Comparison of ENCODE assay signal across 22 mouse cellular contexts in genomic region chr4:135674993-135675392, GRCm38 (mm10). TPM values are rescaled to one million over a fixed set of nuclear protein-coding genes. Genes with fewer than 3 reads are reported as not detected.
"Had no signal": no experiment of that assay in that cellular context is flagged by ENCODE, and none has a peak within 500 bp of the region (broad histone marks: within the 10 kb centered on the region; RNA-seq: fewer than 3 reads in every experiment).

No protein-coding gene starts in this region.

- H3K27ac ChIP-seq: lung, embryonic 15.5 days; macrophage; midbrain, embryonic 10.5 days; midbrain, embryonic 12.5 days; neural tube, embryonic 13.5 days; neural tube, embryonic 15.5 days; stomach, embryonic 15.5 days; stomach, postnatal 0 days had no signal

- H3K9me3 ChIP-seq: lung, embryonic 15.5 days; midbrain, embryonic 10.5 days; midbrain, embryonic 12.5 days; neural tube, embryonic 13.5 days; neural tube, embryonic 15.5 days; stomach, embryonic 15.5 days had no signal

- H3K9ac ChIP-seq: lung, embryonic 15.5 days; midbrain, embryonic 12.5 days; neural tube, embryonic 13.5 days; neural tube, embryonic 15.5 days; stomach, embryonic 15.5 days had no signal

- H3K27me3 ChIP-seq: lung, embryonic 15.5 days; neural tube, embryonic 13.5 days; neural tube, embryonic 15.5 days; stomach, embryonic 15.5 days had no signal

- DNase-seq: lung, adult 2 months; lung, postnatal 14 days; lung, postnatal 36 days; midbrain, embryonic 14.5 days; right cerebral cortex, postnatal 14 days; thymus, adult 2 months; thymus, postnatal 25 days; thymus, postnatal 4 days had no signal

- H3K36me3 ChIP-seq: lung, embryonic 15.5 days; midbrain, embryonic 10.5 days; midbrain, embryonic 12.5 days; neural tube, embryonic 13.5 days; neural tube, embryonic 15.5 days; stomach, embryonic 15.5 days had no signal

- ATAC-seq: lung, postnatal 0 days; midbrain, embryonic 16.5 days had no signal

- H3K4me3 ChIP-seq: lung, embryonic 15.5 days; midbrain, embryonic 10.5 days; midbrain, embryonic 12.5 days; myocyte; neural tube, embryonic 13.5 days; neural tube, embryonic 15.5 days; stomach, embryonic 15.5 days had no signal

- H3K4me2 ChIP-seq: lung, embryonic 15.5 days; midbrain, embryonic 12.5 days; neural tube, embryonic 13.5 days; neural tube, embryonic 15.5 days; stomach, embryonic 15.5 days had no signal

- H3K4me1 ChIP-seq: neural tube, embryonic 15.5 days; stomach, embryonic 15.5 days had no signal

RNA-seq across cellular contexts. Expression of gene Ifnlr1, which starts 11.1 kb away (rescaled TPM):
- polyA plus RNA-seq: myocyte had no signal

RNA-seq across cellular contexts. Expression of gene Il22ra1, which starts 53.0 kb away (rescaled TPM):
- total RNA-seq: megakaryocyte progenitor cell, adult 5-6 weeks; megakaryocyte-erythroid progenitor cell, adult 5-6 weeks had no signal
- polyA plus RNA-seq: lung, postnatal 0 days; macrophage; midbrain, embryonic 10.5 days; midbrain, embryonic 12.5 days; midbrain, embryonic 14.5 days; midbrain, embryonic 16.5 days; neural tube, embryonic 11.5 days; neural tube, embryonic 13.5 days; neural tube, embryonic 15.5 days had no signal
